Mouse (Mus musculus): ENCODE measurements at regions not wholly inside any gene's neighbourhood (a gene's known extent, or its start where the extent isn't known, plus 50 kb on each side); places are given as distances from the start of the nearest gene placed in this dataset.
A peak's percentile ranks its signal among the peaks of the same experiment; 100 is the strongest.

- DNase-seq (ENCODE audit: inconsistent ontology term): no peak
These were observed 2169.9 kb downstream of the 9330182O14Rik start for GRCm38 (mm10) chr15:42304097-42304496.

- no peak for DNase-seq (ENCODE audit: inconsistent ontology term)
These were observed 2175.4 kb downstream of the 9330182O14Rik start for GRCm38 (mm10) chr15:42309586-42309985.

- DNase-seq (ENCODE audit: inconsistent ontology term): no peak
These were observed 2177.0 kb downstream of the 9330182O14Rik start for GRCm38 (mm10) chr15:42311166-42311565.

- peak; percentile 65 for DNase-seq (ENCODE audit: inconsistent ontology term)
These were observed 2186.2 kb downstream of the 9330182O14Rik start for GRCm38 (mm10) chr15:42320349-42320748.

- DNase-seq (ENCODE audit: inconsistent ontology term): no peak
These were observed 2188.8 kb downstream of the 9330182O14Rik start for GRCm38 (mm10) chr15:42322940-42323339.

GRCm38 (mm10) chr15:42325221-42325620 lies 2191.1 kb downstream of the 9330182O14Rik start:
- DNase-seq (ENCODE audit: inconsistent ontology term): peak; percentile 53

- DNase-seq (ENCODE audit: inconsistent ontology term): no peak
These were observed 2194.4 kb downstream of the 9330182O14Rik start for GRCm38 (mm10) chr15:42328535-42328934.

GRCm38 (mm10) chr15:42329742-42330141 lies 2195.6 kb downstream of the 9330182O14Rik start:
- peak; percentile 85 for DNase-seq (ENCODE audit: inconsistent ontology term)

- DNase-seq (ENCODE audit: inconsistent ontology term): no peak
These were observed 2199.5 kb downstream of the 9330182O14Rik start for GRCm38 (mm10) chr15:42333642-42334041.

- DNase-seq (ENCODE audit: inconsistent ontology term): peak; percentile 19
These were observed 2212.0 kb downstream of the 9330182O14Rik start for GRCm38 (mm10) chr15:42346131-42346530.

GRCm38 (mm10) chr15:42361871-42362270 lies 2227.7 kb downstream of the 9330182O14Rik start:
- DNase-seq (ENCODE audit: inconsistent ontology term): no peak

- DNase-seq (ENCODE audit: inconsistent ontology term): no peak
These were observed 2230.8 kb downstream of the 9330182O14Rik start for GRCm38 (mm10) chr15:42364979-42365378.

GRCm38 (mm10) chr15:42366796-42367195 lies 2232.6 kb downstream of the 9330182O14Rik start:
- DNase-seq (ENCODE audit: inconsistent ontology term): no peak

GRCm38 (mm10) chr15:42369603-42370002 lies 2235.4 kb downstream of the 9330182O14Rik start:
- peak; percentile 73 for DNase-seq (ENCODE audit: inconsistent ontology term)

GRCm38 (mm10) chr15:42370044-42370443 lies 2235.9 kb downstream of the 9330182O14Rik start:
- no peak for DNase-seq (ENCODE audit: inconsistent ontology term)

GRCm38 (mm10) chr15:42372704-42373286 lies 2238.6 kb downstream of the 9330182O14Rik start:
- DNase-seq (ENCODE audit: inconsistent ontology term): no peak
